Mouse (Mus musculus) spleen, adult 12 weeks (tissue): ENCODE data around the gene Spata45.

Experiments
- DNase-seq: peaks from one replicate; pipeline ENCODE4 v3.0.0; 2022; ENCODE audit warnings: low spot score

Gene Spata45

GRCm38 (mm10) chr1:191085597-191085996, 49.2 kb downstream of the Spata45 start:
- no peak for DNase-seq

GRCm38 (mm10) chr1:191086304-191086878, 50.0 kb downstream of the Spata45 start:
- DNase-seq: no peak

GRCm38 (mm10) chr1:191086960-191087359, 50.5 kb downstream of the Spata45 start:
- DNase-seq: no peak

GRCm38 (mm10) chr1:191087955-191088354, 51.5 kb downstream of the Spata45 start:
- no peak for DNase-seq

GRCm38 (mm10) chr1:191089355-191089754, 52.9 kb downstream of the Spata45 start:
- no peak for DNase-seq

GRCm38 (mm10) chr1:191092050-191092449, 55.6 kb downstream of the Spata45 start:
- no peak for DNase-seq
